Mouse (Mus musculus): ENCODE results near the gene Fbxw8.

DNA sequence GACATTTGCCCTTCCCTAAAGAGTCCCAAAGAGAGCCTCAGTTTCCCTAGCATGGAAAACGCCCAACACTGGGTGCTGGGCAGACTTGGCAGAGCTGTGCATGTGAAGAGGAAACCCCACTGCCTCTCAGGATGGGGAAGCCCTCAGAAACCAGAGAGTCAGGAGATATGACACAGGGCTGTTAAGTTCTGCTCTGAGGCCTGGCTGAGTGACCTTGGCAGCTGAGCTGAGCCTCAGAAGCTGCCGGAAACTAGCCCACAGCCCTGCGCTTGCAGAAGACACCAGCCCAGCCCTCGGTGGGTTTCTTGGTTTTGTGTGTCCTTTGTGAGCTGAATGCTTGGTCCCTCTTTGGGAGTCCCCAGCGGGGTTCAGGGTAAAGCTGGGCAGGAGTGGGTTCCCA is 106.3 kb downstream of the Fbxw8 start:
- TF ChIP-seq EP300 (IDR thresholded peaks at IDR 0.05; ENCODE audit: low read depth): no peak
- no peak for TF ChIP-seq CTCF (IDR thresholded peaks at IDR 0.05; ENCODE audit: low read depth)
